Mouse (Mus musculus) adrenal gland, postnatal 4 days (tissue): ENCODE measurements around the gene Tmem203. TPM values are rescaled to one million over a fixed set of nuclear protein-coding genes. Genes with fewer than 3 reads are reported as not detected.
"Not testable (repeated sequence)": the region's sequence is repeated elsewhere in the genome, so short reads cannot be mapped to it uniquely, and the experiment has no call there.

Experiments used
- DNase-seq, 2 experiments: peaks; one replicate each; pipeline ENCODE4 v3.0.0; 2021 to 2022; ENCODE audit warnings: low spot score in 2 of 2, mixed read lengths in 2 of 2
- total RNA-seq, 2 experiments: library from RNA; stranded (reverse); gene quantifications; 2 replicates each; pipeline ENCODE4 v1.2.3; 2021

The Tmem203 gene
- total RNA-seq, 2 experiments from 2014 or later, result 28.9 to 38.5 TPM

DNA sequence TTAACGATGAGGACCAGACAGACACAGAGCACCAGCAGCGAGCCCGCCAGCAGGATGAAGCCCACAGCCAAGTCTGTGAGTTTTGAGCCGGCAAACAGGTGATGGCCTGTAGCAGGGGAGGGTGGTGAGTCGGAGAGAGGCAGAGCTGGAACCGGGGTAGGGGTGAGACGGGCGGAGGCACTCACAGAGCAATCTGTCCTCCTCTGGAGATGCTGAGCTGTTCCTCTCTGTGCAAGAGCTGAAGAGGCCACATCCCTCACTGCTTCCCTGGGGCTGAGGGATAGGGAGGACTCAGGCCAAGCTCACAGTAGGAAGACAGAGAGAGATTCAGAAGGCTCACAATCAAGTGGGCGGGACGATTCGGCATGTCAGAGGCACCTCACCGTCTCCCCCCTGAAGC, 24.2 kb upstream of the Tmem203 start:
- no peak for DNase-seq

DNA sequence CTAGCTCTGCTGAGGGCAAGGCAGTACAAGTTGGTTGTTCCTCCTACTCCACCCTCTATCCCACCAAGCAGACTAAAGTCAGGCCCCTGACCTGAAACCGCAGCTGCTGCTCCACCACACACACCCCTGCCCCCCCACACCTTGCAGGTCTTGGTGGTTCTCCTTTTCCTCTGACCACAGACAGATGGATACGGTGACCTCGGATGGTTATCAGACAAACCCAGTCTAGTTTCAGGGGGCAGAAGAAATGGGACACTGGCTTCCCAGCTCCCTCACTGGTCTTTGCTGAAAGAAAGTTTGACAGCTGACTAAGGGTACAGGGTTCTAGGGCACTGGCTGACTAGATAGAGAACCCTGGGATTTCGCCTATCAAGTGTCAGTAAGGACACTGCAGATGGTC, 21.8 kb upstream of the Tmem203 start:
- DNase-seq, result no peak

DNA sequence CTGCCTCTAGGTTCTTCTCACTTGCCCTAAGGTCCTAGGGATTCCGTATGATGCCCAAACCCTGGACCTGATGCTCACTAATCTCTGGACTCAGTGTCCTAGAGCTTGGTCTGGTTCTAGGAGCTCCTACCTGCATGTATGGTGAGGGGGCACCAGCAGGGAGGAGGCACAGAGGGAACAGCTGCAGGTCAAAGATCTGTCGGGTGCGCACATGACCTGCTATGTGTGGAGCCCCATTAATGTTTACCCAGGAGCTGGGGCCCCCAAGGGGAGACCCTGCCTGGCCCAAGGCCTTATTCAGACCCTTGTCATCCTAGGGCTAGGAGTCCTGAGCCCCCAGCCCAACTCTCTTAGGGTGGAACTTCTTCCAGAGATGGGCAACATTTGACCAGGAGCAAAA, 21.2 kb upstream of the Tmem203 start, which contains the start of gene Slc34a3:
Gene Slc34a3 (minus strand): TSS at position 315 of the 400 bp plus-strand sequence.
- no peak for DNase-seq

DNA sequence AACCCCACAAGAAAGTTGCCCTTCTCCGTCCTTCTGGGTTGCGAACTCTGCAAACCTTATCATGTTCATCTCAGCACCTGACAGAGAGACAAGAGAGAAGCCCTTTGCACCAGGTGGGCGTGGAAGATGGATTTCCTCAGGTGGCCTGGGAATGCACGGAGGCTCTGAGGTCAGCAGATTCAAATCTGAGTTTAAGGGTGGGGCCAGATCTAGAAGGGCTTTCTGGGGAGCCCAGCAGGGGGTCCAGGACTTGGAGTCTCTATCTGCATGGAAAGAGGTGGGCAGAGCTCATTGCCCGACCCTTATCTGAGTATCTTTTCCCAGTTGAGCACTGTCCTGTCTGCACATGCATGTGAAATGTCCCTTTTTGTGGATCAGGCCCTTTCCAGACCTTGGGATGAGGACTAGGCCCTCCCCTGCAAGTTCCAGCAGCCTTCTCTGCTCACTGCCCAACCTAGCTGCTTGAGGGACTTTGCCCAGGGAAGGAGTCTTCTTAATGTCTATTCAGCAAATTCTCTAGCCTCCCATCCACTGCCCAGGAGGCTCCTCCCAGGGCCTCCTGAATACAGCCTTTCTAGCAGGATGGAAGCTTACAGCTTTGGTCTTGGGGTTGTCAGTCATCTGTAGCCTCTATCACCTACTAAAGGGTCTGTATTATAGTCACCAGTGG, 20.6 kb upstream of the Tmem203 start:
- no peak for DNase-seq

DNA sequence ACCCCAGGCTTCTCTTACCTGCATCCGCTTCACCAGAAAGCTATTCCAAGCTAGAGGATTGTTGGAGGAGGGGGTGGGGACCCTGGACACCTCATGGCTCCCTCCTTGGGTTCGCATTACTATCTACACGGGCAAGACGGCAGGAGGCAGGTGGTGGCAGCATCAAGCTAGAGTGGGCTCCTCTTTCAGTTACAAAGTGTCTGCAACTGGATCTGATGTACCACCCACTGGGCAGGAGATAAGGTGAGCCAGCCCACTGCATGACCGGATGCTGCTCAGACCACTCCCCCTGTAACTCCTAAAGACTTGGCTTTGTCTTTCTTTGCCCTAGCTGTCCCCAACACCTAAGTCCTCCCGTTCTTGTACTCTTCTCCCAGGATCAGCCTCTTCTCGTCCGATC, 18.6 kb upstream of the Tmem203 start, which contains the start of gene Rnf224:
Gene Rnf224 (minus strand): TSS at position 174 of the 400 bp plus-strand sequence.
- DNase-seq, result no peak

DNA sequence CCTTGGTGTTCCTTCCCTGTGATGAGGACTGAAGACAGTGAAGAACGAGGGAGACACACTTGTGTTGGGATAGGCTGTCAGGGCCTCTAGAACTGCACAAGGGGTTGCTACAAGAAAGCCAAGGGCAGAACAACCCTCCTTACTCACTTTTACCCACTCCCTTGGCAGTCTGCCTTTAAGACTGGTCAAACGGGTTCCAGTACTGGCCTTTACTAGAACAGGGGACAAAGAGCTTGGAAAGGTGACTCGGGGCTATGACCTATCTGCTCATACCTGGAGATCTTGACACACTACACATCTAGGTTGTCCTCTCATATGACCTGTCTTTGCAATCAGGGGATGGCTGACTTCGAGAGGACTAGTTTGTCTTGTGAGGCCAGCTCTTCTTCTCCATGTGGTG, 17.7 kb upstream of the Tmem203 start:
- DNase-seq, result no peak

DNA sequence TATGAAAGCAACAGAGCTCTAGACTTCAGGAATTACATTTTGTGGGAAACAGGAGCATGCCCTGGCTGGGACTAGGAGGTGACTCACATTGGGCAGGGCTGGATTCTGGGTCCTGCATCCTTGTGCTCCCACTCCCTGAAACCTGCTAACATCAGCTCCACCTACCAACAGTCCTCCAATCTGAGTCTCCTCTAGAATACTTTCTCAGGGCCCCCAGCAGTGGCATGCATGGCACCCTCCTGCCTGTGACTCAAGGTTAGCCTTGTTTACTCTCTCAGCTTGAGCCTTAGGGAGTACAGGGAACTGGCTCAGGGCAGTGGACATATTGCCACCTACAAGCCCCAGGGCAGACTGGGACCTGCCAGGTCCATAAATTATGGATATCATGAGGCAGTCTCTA, 17.1 kb upstream of the Tmem203 start:
- no peak for DNase-seq

DNA sequence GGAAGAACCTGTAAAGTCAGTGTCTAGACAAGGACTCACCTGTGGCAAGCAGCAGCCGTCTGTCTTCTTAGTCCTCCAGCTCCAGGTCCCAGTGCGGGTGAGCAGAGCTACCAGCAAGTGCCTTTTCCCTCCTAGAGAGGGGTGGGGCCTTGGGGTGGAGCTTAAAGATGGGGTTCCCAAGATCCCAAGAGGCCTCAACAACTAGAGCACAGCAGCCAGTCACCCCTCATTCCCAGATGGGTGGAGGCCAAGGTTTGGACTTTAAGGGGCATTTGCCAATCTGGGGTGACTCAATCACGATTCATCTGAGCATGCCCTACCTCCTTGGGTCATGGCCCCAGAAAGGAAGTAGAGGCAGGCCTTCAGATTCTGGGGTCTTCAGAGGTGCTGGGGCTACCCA, 15.5 kb upstream of the Tmem203 start:
- no peak for DNase-seq

DNA sequence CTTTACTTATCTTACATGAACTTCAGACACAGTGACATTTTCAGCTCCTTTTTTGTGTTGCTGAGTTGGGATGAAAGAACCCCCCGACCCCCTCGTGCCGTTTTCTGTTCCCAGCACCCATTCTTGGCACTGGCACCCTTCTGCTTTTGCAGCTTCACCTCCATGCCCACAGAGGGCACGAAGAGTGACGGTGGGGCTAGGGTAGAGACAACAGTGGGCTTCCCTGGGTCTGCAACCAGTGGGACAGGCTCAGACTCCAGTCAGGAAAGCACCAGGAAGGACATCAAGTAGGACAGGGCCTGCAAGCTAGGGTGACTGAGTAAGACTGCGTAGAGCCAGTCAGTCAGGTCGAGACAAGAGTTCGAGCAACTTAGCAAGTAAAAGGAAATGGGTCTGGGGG, 14.9 kb upstream of the Tmem203 start:
- DNase-seq, result no peak

DNA sequence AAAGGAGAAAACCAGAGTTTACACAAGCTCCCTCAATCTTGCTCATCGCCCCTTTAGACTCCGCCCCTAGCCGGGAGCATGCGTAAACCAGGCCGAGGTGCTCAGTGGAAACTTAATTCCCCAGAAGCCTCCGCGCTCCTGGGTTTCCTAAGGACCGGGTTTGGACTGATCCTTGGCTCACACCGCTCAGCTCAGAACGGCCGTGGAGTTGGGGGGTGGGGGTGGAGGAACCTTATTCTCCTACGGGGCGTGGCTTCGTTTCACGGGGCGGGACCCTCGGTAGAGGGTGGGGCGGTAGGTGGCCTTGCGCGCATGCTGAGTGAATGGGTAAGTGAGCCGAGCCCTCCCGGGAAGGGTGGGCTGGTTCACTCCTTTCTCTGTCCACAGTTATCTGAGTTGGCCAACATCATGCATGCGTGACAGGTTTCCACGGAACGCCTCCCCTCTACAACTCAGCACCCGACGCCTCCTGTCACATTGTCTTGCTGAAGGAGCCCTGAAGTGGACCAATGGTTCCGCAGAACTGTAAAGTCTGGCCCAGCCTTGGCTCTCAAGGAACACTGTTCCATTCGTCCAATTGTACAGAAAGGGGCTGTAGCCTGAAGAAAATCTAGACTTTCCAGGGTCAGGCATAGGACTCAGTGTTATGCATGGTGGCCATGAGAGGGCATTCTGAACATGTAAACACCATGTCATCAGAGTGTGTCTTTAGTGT, 14.4 kb upstream of the Tmem203 start:
- peak; percentile 32 to 49 for DNase-seq

DNA sequence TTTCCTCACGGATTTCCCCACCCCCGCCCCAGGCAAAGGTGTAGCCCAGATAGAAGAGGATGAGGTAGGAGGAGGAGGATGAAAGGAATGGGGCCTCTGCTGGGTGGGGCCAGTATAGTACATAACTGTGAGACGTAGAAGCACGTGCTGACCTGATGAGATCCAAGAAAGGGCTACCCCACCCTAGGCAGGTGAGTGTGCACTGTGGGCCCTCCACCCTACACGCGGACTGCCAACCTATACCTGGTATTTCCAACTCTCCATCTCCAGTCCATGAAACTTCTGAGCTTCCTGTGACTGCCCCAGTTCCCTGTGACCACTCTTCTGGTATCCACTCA, 13.8 kb upstream of the Tmem203 start:
- DNase-seq, result no peak

DNA sequence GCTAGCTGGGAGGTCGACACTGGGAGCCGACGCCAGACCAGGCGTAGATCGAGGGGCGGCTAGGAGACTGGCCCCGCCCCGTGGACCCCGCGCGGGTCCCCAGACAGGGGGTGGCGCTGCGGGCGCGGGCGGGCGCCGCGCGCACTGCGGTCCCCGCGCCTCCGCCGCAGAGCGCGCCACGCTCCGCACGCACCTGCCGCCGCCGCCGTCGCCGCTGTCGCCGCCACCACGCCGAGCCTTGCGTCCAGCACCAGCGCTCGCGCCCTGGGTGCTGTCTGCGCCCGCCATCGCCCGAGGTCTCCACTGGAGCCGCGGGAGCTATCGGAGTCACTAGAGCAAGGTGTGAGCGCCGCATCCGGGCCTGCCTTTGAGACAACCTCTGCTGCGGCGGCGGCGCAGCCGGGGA, 13.1 kb upstream of the Tmem203 start, which contains the start of the genes Rnf208 and Cysrt1:
Gene Rnf208 (plus strand): TSS at position 155 of the 406 bp plus-strand sequence.
Gene Cysrt1 (minus strand): TSS at position 352 of the 406 bp plus-strand sequence.
- no peak for DNase-seq

DNA sequence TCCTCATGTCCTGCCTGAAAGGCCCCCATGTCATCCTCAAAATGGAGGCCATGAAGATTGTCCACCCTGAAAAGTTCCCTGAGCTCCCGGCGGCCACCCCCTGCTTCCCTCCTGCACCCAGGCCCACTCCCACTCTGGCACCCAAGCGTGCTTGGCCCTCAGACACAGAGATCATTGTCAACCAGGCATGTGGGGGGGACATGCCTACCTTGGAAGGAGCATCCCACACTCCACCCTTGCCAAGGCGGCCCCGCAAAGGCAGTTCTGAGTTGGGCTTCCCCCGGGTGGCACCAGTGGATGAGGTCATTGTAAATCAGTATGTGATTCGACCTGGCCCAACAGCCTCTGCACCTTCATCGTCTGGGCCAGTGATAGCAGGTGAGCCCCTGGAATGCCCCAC, 11.9 kb upstream of the Tmem203 start:
- DNase-seq, result no peak

DNA sequence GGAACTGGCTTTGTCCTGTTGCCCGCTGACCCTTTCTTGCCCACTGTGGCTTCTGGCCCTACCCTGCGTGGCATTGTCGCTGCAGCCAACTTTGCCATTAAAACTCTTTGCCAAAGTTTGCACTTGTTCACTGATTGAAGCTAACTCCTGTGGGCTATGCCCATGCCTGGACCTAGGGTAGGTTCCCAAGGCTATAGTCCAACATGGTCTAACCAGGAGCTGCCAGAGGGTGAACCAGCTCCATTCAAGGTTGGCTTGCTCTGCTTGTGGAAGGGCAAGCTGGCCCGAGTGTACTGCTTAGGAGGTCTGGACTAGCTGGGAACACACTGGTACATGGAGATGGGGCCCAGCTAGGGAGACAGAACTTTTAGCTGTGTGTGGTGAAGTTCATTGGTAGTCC, 11.1 kb upstream of the Tmem203 start:
- no peak for DNase-seq

DNA sequence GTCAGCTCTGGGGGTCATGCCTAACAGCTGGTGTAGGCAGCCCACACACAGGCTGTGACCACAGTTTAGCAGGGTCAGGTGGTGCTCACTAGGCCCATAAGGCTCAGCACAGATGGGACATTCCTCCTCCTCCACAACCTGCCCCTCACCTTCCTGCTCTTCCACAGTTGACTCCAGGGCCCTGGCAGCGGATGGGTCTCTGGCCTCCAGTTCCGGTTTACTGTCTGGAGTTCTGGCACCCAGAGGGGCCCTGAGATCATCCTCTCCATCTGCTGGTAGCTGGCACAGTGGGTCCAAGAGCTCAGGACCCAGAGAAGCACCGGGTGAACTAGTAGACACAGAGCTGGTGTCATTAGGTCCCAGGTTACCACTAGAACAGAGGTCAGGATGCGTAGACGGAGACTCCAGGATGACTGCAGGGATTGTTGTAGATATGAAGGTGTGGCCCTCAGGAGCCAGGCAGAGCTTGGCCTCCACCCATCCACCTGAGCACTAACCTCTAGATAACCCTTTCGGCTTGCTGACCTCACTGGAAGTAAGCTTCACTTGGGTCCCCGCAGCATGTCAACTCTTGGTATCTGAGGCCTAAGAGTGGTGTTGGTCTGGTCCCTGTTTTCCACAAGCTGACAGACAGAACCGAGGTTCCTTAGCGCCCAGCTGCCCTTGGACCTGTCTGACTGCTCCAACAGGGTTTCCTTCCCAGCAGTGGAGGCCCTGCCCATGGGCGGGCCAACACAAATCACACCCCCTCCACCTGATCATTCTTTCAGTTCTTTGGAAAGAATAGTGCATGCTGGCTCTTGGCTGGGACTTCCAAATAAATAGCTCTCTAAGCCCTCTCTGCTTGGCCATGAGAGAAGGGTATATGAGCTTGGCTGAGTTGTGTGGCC, 8.8 kb upstream of the Tmem203 start, which contains the start of gene AL732309.1:
Gene AL732309.1 (minus strand): TSS at position 681 of the 890 bp plus-strand sequence.
- DNase-seq, result no peak

DNA sequence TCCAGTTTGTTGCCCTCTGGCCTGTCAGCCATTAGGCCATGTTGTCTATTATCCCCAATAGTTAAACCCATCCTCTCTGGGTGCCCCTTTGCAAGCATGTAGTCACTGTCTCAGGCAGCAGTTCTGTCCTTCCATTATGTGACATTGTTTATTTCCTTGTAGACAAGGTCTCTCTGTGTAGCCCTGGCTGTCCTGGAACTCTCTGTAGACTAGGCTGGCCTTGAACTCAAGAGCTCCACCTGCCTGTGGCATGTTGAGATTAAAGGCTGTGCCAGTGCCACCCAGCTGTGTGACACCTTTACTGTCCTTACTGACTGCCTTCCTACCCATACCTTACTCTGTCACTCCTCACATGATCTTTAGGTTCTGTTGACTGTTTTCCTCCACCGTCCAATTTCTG, 2.9 kb upstream of the Tmem203 start:
- DNase-seq, result no peak

DNA sequence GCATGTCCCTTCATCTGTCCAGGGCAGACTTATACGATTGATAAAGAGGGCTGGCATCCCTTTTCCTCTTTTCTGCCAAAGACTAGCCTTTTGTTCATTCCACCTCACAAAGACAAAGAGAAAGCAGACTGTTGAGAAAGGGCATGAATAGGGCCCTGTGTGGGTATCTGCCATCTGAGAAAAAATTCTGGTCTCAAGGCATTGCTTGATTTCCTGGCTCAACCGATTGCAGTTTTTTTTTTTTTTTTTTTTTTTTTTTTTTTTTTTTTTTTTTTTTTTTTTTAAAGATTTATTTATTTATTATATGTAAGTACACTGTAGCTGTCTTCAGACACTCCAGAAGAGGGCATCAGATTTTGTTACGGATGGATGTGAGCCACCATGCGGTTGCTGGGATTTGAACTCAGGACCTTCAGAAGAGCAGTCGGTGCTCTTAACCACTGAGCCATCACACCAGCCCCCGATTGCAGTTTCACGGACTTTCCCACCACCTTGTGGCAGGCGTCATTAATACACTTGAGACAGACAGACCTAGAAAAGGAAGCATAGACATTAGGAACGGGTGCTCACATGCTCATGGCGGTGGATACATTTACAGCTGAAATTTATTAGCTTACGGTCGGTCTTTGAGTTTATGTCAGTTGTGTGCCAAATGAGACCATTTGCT, 1.3 kb downstream of the Tmem203 start:
- not testable (repeated sequence) for DNase-seq

DNA sequence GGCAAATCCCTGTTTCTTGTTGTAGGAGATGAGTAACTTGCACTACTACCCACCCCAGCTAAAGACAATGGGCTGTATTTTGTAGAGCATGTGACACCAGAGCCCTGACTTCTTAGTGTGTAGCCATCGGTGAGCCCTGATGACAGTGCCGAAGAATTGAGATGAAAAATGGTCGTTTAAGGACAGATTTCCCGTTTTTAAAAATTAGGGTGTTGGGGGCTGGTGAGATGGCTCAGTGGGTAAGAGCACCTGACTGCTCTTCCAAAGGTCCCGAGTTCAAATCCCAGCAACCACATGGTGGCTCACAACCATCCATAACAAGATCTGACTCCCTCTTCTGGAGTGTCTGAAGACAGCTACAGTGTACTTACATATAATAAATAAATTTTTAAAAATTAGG, 2.0 kb downstream of the Tmem203 start:
- not testable (repeated sequence) for DNase-seq

DNA sequence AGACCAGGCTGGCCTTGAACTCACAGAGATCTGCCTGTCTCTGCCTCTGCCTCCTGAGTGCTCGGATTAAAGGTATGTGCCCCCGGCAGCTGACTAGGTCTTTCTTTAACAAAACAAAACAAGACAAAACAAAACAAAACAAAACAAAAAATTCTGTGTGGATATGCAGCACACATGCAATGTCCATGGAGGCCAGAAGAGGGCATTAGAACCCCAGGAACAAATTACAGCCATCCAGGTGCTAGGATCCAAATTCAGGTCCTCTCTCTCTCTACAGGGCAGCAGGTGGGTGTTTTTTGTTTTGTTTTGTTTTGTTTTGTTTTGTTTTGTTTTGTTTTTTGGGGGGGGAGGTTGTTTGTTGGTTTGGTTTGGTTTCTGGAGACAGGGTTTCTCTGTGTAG, 3.6 kb downstream of the Tmem203 start:
- DNase-seq, result no peak

DNA sequence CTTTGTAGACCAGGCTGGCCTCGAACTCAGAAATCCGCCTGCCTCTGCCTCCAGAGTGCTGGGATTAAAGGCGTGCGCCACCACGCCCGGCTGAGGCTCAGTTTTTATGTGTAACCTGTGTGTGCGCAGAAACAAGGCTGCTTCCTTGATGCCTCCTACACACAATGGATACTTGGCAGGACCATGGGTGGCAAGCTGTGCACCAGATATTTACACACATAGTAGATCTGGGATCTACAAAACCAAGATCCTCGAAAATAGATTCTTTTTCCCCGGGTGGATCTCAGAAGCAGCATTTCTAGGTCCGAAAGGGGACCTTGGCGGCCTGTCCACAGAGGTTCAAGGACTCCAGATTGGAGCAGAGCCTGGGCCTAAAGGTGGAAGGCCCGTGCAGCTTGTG, 6.6 kb downstream of the Tmem203 start:
- no peak for DNase-seq

DNA sequence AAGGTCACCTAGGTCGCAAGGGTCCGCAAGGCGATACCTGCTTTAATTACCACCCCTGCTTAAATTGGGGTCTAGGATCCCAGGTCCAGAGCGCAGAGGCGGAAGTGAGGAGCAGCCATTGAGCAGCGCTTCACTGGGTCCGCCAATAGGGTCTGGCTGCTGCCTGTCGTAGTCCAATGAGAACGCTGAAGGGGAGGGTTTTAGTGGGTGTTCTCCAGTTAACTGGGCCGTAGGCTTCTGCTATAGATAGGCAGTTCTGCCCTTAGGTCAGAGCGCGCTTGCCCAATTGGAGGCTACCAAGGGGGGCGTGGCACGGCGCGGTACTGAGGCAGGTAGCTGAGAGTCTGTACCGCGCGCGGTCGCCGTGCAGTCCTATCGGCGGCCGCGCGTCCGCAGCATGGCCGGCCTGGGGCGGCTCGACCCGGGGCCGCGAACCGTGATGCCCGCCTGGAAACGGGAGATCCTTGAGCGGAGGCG, 7.1 kb downstream of the Tmem203 start, which contains the start of gene Tprn:
Gene Tprn (plus strand): TSS at position 328 of the 477 bp plus-strand sequence.
- peak; percentile 80 to 91 for DNase-seq
